Mouse (Mus musculus) megakaryocyte progenitor cell, adult 5-6 weeks (primary cell): ENCODE measurements around the gene Acyp1. TPM values are rescaled to one million over a fixed set of nuclear protein-coding genes. Genes with fewer than 3 reads are reported as not detected.

Source experiments
- ATAC-seq: replicated peaks from 2 replicates; pipeline ENCODE4 v1.8.0; 2016; ENCODE audit warnings: mild to moderate bottlenecking, moderate TSS enrichment, inconsistent platforms; ENCODE audit not compliant: poor library complexity
- total RNA-seq, 2 experiments: library from RNA; stranded (forward) in 1 of 2; stranded (reverse) in 1 of 2; fragments of 157-497, 149-512 nt in 1 of 2; fragments of 200-1000 nt in 1 of 2; gene quantifications; 2 replicates each; pipeline versions ENCODE4 v1.2.3 to v1.2.4; 2015 to 2017

Gene Acyp1
- total RNA-seq, 2 experiments from 2014 or later: 52.4 to 54.5 TPM

DNA sequence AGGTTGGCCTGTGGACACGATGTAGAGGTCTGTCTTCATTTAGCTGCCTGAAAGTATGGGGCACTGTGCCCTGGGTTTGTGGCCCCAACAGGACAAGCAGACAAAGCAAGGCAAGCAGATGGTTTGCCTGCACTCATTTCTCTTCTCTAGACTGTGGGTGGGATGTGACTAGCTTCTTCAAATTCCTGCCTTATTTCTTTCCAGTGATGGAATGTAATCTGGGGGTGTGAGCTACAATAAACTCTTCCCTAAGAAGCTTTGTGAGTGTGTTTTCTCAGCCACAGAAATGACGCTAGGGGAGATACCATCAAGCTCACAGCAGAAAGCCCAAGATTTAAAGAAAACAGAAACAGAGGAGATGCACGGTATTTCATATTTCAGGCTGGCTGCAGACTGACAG is 36.2 kb downstream of the Acyp1 start:
- no peak for ATAC-seq

DNA sequence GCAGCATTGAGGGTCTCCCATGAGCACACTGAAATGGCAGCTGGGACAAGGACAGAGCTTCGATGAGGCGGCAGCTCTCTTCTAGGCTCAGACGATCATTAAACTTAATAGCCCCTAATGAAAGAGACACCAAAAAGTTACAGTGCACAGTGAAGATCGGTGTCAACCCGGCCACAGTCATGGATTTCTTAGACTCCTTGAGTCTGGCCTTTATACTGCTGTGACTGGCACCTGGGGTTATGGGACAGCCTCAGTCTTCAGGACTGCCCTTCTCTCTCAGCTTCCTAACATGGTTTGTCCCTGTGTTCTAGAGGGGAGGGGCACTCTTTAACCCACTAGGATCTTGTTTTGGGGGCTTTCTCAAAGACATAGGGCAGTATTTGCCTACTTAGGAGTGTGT is 50.7 kb downstream of the Acyp1 start:
- ATAC-seq: no peak

DNA sequence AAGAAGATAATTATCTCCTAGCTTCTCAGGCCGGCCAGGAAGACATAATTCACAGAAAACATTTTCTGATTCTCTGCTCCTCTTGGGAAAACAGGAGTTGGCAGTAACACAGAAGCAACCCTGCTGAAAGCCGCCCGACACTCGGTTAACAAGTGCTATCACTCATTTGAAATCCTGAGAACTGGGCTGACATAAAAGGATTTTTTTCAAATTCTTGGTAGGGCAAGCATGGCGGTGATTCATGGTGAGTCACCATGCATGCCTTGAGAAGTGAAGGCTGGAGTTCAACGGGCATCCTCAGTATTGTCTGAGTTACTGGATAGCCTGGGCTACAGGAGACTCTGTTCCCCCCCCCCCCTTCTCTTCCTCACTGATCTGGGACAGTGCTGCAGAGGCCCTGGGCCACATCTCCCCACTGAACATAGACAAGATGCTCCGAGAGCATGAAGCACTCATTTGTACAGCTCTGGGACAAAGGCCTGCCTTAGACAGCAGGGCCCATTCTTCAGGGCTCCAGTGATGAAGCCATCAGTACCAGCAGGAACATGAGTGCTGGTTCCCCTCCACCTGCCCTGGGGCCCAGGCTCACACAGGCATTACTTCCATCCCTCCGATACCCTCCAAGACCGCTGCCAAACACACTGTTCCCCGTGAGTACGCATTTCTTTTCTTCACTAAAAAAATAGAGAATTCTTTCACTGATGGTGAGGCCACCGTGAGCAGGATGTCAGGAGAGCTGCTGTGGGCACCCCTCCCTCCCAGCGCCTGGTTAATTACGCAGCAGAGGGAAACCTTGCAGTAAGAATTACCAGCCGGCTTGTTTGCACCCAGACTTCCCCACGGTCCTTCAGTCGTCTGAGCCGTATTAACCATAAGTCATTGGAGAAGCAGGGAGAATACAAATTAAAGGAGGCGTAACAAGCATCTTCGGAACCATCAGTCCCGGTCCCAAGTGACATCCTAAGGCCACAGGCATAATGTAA is 54.6 kb downstream of the Acyp1 start:
- no peak for ATAC-seq

DNA sequence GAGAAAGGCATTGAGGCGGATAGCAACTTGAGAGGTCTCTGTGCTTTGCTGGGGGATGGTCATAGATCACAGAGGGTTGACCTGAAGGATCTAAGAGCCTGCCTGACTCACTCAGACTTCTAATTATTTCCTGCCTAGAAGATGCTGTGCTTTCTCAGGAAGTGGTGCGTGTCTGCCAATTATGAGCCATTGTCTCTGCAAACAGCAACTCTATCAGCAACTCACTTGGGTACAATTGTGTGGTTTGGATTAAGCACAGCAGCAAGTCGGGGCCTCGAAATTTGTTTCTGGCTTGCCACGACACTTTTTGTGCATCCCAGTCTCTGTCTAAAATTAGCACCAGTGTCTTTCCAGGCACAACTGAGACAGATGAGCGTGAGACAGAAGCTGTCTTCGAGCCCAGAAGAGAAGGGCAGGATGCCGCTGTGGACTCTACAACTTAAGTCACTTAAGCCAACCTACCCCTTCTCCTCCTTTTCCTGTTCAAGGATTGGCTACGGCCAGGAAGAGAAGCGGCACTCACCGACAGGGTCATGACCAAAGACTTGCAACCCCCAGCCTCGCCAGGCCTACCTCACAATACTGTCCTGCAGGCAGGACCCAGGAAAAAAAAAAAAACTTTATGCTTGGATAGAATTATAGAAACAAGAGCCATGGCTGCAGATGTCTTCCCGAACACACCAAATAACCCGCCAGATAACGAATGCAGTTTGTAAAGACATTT is 60.2 kb downstream of the Acyp1 start:
- ATAC-seq: no peak

GRCm38 (mm10) chr12:85227227-85227626 is 61.0 kb downstream of the Acyp1 start:
- ATAC-seq: no peak

Other genes starting within 250 kb of the Acyp1 start
- 1.2 TPM in 2 replicates for gene Prox2, start 177.7 kb downstream of the Acyp1 start, total RNA-seq (2015)
- gene Prox2, start 177.7 kb downstream of the Acyp1 start, total RNA-seq (2017): 2.7 and 3.0 TPM in 2 replicates
- 76.3 and 81.6 TPM in 2 replicates for gene Dlst, start 177.6 kb downstream of the Acyp1 start, total RNA-seq (2015)
- 161 and 187 TPM in 2 replicates for gene Dlst, start 177.6 kb downstream of the Acyp1 start, total RNA-seq (2017)
- gene Rps6kl1, start 137.2 kb downstream of the Acyp1 start, total RNA-seq (2015): not detected in 2 replicates
- gene Rps6kl1, start 137.2 kb downstream of the Acyp1 start, total RNA-seq (2017): not detected in 2 replicates
- gene Pgf, start 110.6 kb downstream of the Acyp1 start, total RNA-seq (2015): not detected in 2 replicates
- not detected in 2 replicates for gene Pgf, start 110.6 kb downstream of the Acyp1 start, total RNA-seq (2017)
- 30.0 and 32.4 TPM in 2 replicates for gene Eif2b2, start 69.0 kb downstream of the Acyp1 start, total RNA-seq (2015)
- 74.6 and 109 TPM in 2 replicates for gene Eif2b2, start 69.0 kb downstream of the Acyp1 start, total RNA-seq (2017)
- gene Mlh3, start 17.8 kb downstream of the Acyp1 start, total RNA-seq (2015): 5.6 and 7.9 TPM in 2 replicates
- gene Mlh3, start 17.8 kb downstream of the Acyp1 start, total RNA-seq (2017): 7.9 and 9.7 TPM in 2 replicates
- not detected in 2 replicates for gene Zc2hc1c, start 153 bp upstream of the Acyp1 start, total RNA-seq (2015)
- gene Zc2hc1c, start 153 bp upstream of the Acyp1 start, total RNA-seq (2017): not detected in 2 replicates
- 34.0 and 36.1 TPM in 2 replicates for gene Nek9, start 50.9 kb upstream of the Acyp1 start, total RNA-seq (2015)
- gene Nek9, start 50.9 kb upstream of the Acyp1 start, total RNA-seq (2017): 20.4 and 23.6 TPM in 2 replicates
- 327 and 328 TPM in 2 replicates for gene Tmed10, start 86.4 kb upstream of the Acyp1 start, total RNA-seq (2015)
- 142 and 176 TPM in 2 replicates for gene Tmed10, start 86.4 kb upstream of the Acyp1 start, total RNA-seq (2017)
- 94.5 and 144 TPM in 2 replicates for gene Fos, start 185.5 kb upstream of the Acyp1 start, total RNA-seq (2015)
- 72.4 and 111 TPM in 2 replicates for gene Fos, start 185.5 kb upstream of the Acyp1 start, total RNA-seq (2017)